Mouse (Mus musculus): ENCODE measurements around the gene Rpl41.

DNA sequence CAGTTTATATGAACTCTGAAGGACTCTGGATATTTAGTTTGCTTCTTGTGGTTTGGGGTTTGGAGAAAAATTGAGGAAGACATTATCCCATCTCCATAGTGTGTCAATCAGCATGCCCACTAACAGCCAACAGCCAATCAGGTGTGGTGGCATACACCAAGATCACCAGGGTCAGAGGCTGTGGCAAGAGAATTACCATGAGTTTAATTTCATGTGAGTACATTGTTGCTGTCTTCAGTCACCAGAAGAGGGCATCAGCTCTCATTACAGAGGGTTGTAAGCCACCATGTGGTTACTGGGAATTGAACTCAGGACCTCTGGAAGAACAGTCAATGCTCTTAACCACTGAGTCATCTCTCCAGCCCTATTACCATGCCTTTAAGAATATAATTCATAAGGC is 7.2 kb upstream of the Rpl41 start:
- TF ChIP-seq CTCF (IDR thresholded peaks at IDR 0.05; ENCODE audit: extremely low read depth, insufficient read length, insufficient replicate concordance, low read depth, low read length) (no peak), POLR2A (IDR thresholded peaks at IDR 0.05; ENCODE audit: low read depth, low read length) (no peak)

Measured in small intestine, adult 2 months (tissue).